In the genomic region with DNA sequence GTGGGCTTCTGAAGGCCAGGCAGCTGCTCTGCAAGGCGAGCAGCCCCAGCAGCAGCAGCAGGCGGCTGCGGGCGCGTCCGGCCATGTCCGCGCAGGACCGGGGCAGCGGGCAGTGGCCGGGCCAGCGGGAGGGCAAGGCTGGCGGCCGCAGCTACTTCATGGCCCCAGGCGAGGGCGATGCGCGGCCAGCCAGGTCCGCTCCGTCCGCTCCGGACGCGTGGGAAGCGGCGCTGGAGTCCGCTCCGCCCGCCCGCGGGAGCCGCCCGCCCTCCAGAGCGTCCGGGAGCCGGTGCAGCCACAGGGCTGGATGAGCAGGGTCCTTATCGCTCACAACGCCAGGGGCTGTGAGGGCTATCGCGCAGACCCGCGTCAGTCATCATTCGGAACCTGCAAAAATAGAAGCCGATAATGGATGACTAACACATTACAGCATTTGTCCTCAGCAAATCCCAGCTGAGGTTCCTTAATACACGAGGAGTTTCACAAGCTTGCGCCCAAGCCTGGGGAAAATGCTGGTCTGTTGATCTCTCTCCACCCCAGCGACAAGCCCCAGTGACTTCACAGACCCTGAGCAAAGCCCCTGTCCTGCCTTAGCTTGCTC, we compare ENCODE assay signal across 8 mouse cellular contexts.
A peak's percentile ranks its signal among the peaks of the same experiment; 100 is the strongest.
DNase-seq lines count a peak whose midpoint lies in the region; ATAC-seq and TF ChIP-seq lines count a peak whose summit lies in the region.

No protein-coding gene starts in this region.

- TF ChIP-seq CTCF in heart, adult 2 months (IDR thresholded peaks at IDR 0.05): peak; percentile 68
- TF ChIP-seq CTCF in liver, adult 2 months (IDR thresholded peaks at IDR 0.05; ENCODE audit: low read depth, low read length): peak; percentile 30; the same call in 1 of the 2 replicates
- no peak for TF ChIP-seq CTCF in midbrain, postnatal 0 days (IDR thresholded peaks at IDR 0.05)

- WGBS in embryonic facial prominence, embryonic 12.5 days: under 1% methylated on average over 47 of the region's 47 CpGs
- under 1% methylated on average over 47 of the region's 47 CpGs for WGBS in heart, adult 2 months
- WGBS in liver, adult 2 months: 1% methylated on average over 47 of the region's 47 CpGs
- under 1% methylated on average over 44 of the region's 47 CpGs for WGBS in midbrain, postnatal 0 days

- no peaks in the 10 kb centered on the region for H3K79me2 ChIP-seq in heart, adult 2 months (replicated peaks; ENCODE audit: control insufficient read depth, insufficient read depth, low read length)
- no peaks in the 10 kb centered on the region for H3K79me2 ChIP-seq in liver, adult 2 months (ENCODE audit: control insufficient read depth, insufficient read depth, low read length)

- peak overlapping the region; percentile 69 for H3K27ac ChIP-seq in embryonic facial prominence, embryonic 12.5 days
- H3K27ac ChIP-seq in heart, adult 2 months: peak overlapping the region; percentile 93
- H3K27ac ChIP-seq in liver, adult 2 months (replicated peaks; ENCODE audit: insufficient read depth, low read depth, low read length): peak overlapping the region; percentile 53
- H3K27ac ChIP-seq in midbrain, postnatal 0 days (ENCODE audit: low read depth, low read length): peak overlapping the region; percentile 90

- peak overlapping the region; percentile 69 for H3K9ac ChIP-seq in embryonic facial prominence, embryonic 12.5 days
- peak overlapping the region; percentile 97 for H3K9ac ChIP-seq in heart, adult 2 months (ENCODE audit: low read depth, low read length)
- H3K9ac ChIP-seq in liver, adult 2 months (ENCODE audit: low read depth, low read length): peak overlapping the region; percentile 77
- peak overlapping the region; percentile 79 for H3K9ac ChIP-seq in midbrain, postnatal 0 days (replicated peaks; ENCODE audit: low read length, poor library complexity, severe bottlenecking)

- H3K4me1 ChIP-seq in embryonic facial prominence, embryonic 12.5 days: no peaks in the 10 kb centered on the region
- peaks cover 1% of the 10 kb centered on the region; the same call in 1 of the 2 replicates for H3K4me1 ChIP-seq in heart, adult 2 months (ENCODE audit: control insufficient read depth, insufficient read depth, low read length)
- no peaks in the 10 kb centered on the region for H3K4me1 ChIP-seq in liver, adult 2 months (ENCODE audit: control insufficient read depth, insufficient read depth, low read length)
- H3K4me1 ChIP-seq in midbrain, postnatal 0 days (ENCODE audit: insufficient read depth, low read length): no peaks in the 10 kb centered on the region

- intact Hi-C loops in heart, adult 2 months (cut with DNase I): loop anchor here (1.0 to 10.0 kb wide), 4 partner anchors 55 to 298 kb away; partner anchors contain the start of gene Pam

- H3K4me3 ChIP-seq in embryonic facial prominence, embryonic 12.5 days: peak overlapping the region; percentile 66
- peak overlapping the region; percentile 74 for H3K4me3 ChIP-seq in heart, adult 2 months
- peak overlapping the region; percentile 73 for H3K4me3 ChIP-seq in liver, adult 2 months (ENCODE audit: insufficient read depth, low read depth, low read length)
- peak overlapping the region; percentile 78 for H3K4me3 ChIP-seq in midbrain, postnatal 0 days (ENCODE audit: low read depth, low read length)

- no peaks in the 10 kb centered on the region for H3K9me3 ChIP-seq in embryonic facial prominence, embryonic 12.5 days
- no peaks in the 10 kb centered on the region for H3K9me3 ChIP-seq in midbrain, postnatal 0 days (ENCODE audit: low read length)

- 0 out of 2 replicates have a peak, but pooled peaks have one; percentile 49 for TF ChIP-seq EP300 in heart, adult 2 months (IDR thresholded peaks at IDR 0.05; ENCODE audit: insufficient read depth, low read depth, low read length)

- peak; percentile 78 for TF ChIP-seq POLR2A in heart, adult 2 months (IDR thresholded peaks at IDR 0.05; ENCODE audit: insufficient read depth, low read depth, low read length)
- TF ChIP-seq POLR2A in liver, adult 2 months (IDR thresholded peaks at IDR 0.05; ENCODE audit: extremely low read depth, insufficient read depth, low read length): no peak

- H3K27me3 ChIP-seq in embryonic facial prominence, embryonic 12.5 days: no peaks in the 10 kb centered on the region
- no peaks in the 10 kb centered on the region for H3K27me3 ChIP-seq in heart, adult 2 months (ENCODE audit: control insufficient read depth, insufficient read depth, low read length)
- H3K27me3 ChIP-seq in liver, adult 2 months (ENCODE audit: control insufficient read depth, insufficient read depth, low read length): peaks cover 3% of the 10 kb centered on the region; the same call in 1 of the 2 replicates
- H3K27me3 ChIP-seq in midbrain, postnatal 0 days (ENCODE audit: insufficient read depth, low read length): no peaks in the 10 kb centered on the region

- DNase-seq in thymus, postnatal 4 days: peak; percentile 15
- DNase-seq in thymus, postnatal 25 days: no peak
- peak; percentile 88 to 91 for DNase-seq in heart, adult 2 months
- DNase-seq in kidney, adult 8-10 months: peak; percentile 58 to 66
- DNase-seq in liver, adult 2 months (ENCODE audit: extremely low read depth, low read depth, low spot score): peak; percentile 7
- peak; percentile 79 for DNase-seq in midbrain, postnatal 0 days (ENCODE audit: low spot score)
- peak; percentile 81 for DNase-seq in testis, postnatal 10 days (ENCODE audit: low spot score)

- H3K36me3 ChIP-seq in embryonic facial prominence, embryonic 12.5 days: no peaks in the 10 kb centered on the region
- peaks cover 8% of the 10 kb centered on the region for H3K36me3 ChIP-seq in heart, adult 2 months (ENCODE audit: control insufficient read depth, insufficient read depth, low read length)
- no peaks in the 10 kb centered on the region for H3K36me3 ChIP-seq in liver, adult 2 months (ENCODE audit: control insufficient read depth, insufficient read depth, low read length)
- no peaks in the 10 kb centered on the region for H3K36me3 ChIP-seq in midbrain, postnatal 0 days (ENCODE audit: insufficient read depth, low read length)

- H3K4me2 ChIP-seq in embryonic facial prominence, embryonic 12.5 days (replicated peaks): peak overlapping the region; percentile 78
- H3K4me2 ChIP-seq in midbrain, postnatal 0 days (ENCODE audit: low read depth, low read length, poor library complexity, severe bottlenecking): peak overlapping the region; percentile 91

- peak; percentile 86 for ATAC-seq in embryonic facial prominence, embryonic 12.5 days (ENCODE audit: insufficient number of reproducible peaks, insufficient read depth, low FRiP score, low TSS enrichment)
- ATAC-seq in midbrain, postnatal 0 days (ENCODE audit: low FRiP score): peak; percentile 86
